In genomic region chr9:102719085-102719484, GRCm38 (mm10) we compare ENCODE assay signal across 9 mouse cellular contexts. TPM values are rescaled to one million over a fixed set of nuclear protein-coding genes. Genes with fewer than 3 reads are reported as not detected.
A peak's percentile ranks its signal among the peaks of the same experiment; 100 is the strongest.
DNase-seq lines count a peak whose midpoint lies in the region; ATAC-seq lines count a peak whose summit lies in the region.
"Had no signal": no experiment of that assay in that cellular context is flagged by ENCODE, and none has a peak within 500 bp of the region (broad histone marks: within the 10 kb centered on the region; RNA-seq: fewer than 3 reads in every experiment).

No protein-coding gene starts in this region.

- no peak for DNase-seq in heart, embryonic 10.5 days (ENCODE audit: low spot score)
- DNase-seq in heart, postnatal 25 days (ENCODE audit: low spot score), result no peak
- no peak for DNase-seq in cerebellum, postnatal 4 days (ENCODE audit: low spot score in 2 of 2)
- DNase-seq in urinary bladder, postnatal 25 days (ENCODE audit: low spot score), result no peak
- no peak for DNase-seq in cerebellum, adult 9-10 months

- H3K4me1 ChIP-seq in heart, embryonic 10.5 days, result peaks cover 78% of the 10 kb centered on the region
- peaks cover 28% of the 10 kb centered on the region for H3K4me1 ChIP-seq in brown adipose tissue, adult 24 weeks (ENCODE audit: control insufficient read depth, insufficient read depth, insufficient read length, low read length)
- H3K4me1 ChIP-seq in hindbrain, embryonic 15.5 days (replicated peaks), result peaks cover 64% of the 10 kb centered on the region
- H3K4me1 ChIP-seq in midbrain, embryonic 13.5 days (replicated peaks), result peaks cover 72% of the 10 kb centered on the region

- H3K9me3 ChIP-seq in heart, embryonic 10.5 days, result no peaks in the 10 kb centered on the region
- no peaks in the 10 kb centered on the region for H3K9me3 ChIP-seq in hindbrain, embryonic 15.5 days
- no peaks in the 10 kb centered on the region for H3K9me3 ChIP-seq in midbrain, embryonic 13.5 days

- 1% methylated on average over 4 of the region's 4 CpGs for WGBS in heart, embryonic 10.5 days
- WGBS in hindbrain, embryonic 15.5 days, result 2% methylated on average over 4 of the region's 4 CpGs
- WGBS in midbrain, embryonic 13.5 days, result 2% methylated on average over 4 of the region's 4 CpGs

- peak overlapping the region; percentile 78 for H3K4me2 ChIP-seq in hindbrain, embryonic 15.5 days
- H3K4me2 ChIP-seq in midbrain, embryonic 13.5 days (replicated peaks), result peak overlapping the region; percentile 97

- peaks cover 43% of the 10 kb centered on the region for H3K36me3 ChIP-seq in heart, embryonic 10.5 days
- H3K36me3 ChIP-seq in hindbrain, embryonic 15.5 days, result peaks cover 15% of the 10 kb centered on the region
- H3K36me3 ChIP-seq in midbrain, embryonic 13.5 days, result peaks cover 41% of the 10 kb centered on the region

- H3K9ac ChIP-seq in hindbrain, embryonic 15.5 days, result peak overlapping the region; percentile 96
- peak overlapping the region; percentile 100 for H3K9ac ChIP-seq in midbrain, embryonic 13.5 days (replicated peaks)

- peak overlapping the region; percentile 100 for H3K27ac ChIP-seq in heart, embryonic 10.5 days
- H3K27ac ChIP-seq in brown adipose tissue, adult 24 weeks (replicated peaks; ENCODE audit: low read depth, low read length), result peak overlapping the region; percentile 98
- peak overlapping the region; percentile 96 for H3K27ac ChIP-seq in hindbrain, embryonic 15.5 days (replicated peaks)
- H3K27ac ChIP-seq in midbrain, embryonic 13.5 days, result peak overlapping the region; percentile 98

- no peak for ATAC-seq in hindbrain, embryonic 15.5 days (ENCODE audit: low FRiP score, low read depth)
- no peak for ATAC-seq in midbrain, embryonic 13.5 days

- H3K4me3 ChIP-seq in heart, embryonic 10.5 days, result peak overlapping the region; percentile 96
- H3K4me3 ChIP-seq in brown adipose tissue, adult 24 weeks (ENCODE audit: insufficient read depth, low read depth, low read length), result peak overlapping the region; percentile 86
- peak overlapping the region; percentile 81 for H3K4me3 ChIP-seq in hindbrain, embryonic 15.5 days
- H3K4me3 ChIP-seq in midbrain, embryonic 13.5 days (replicated peaks), result peak overlapping the region; percentile 93

- no peaks in the 10 kb centered on the region for H3K27me3 ChIP-seq in heart, embryonic 10.5 days (ENCODE audit: insufficient read depth, poor library complexity, severe bottlenecking)
- H3K27me3 ChIP-seq in hindbrain, embryonic 15.5 days, result no peaks in the 10 kb centered on the region
- no peaks in the 10 kb centered on the region for H3K27me3 ChIP-seq in midbrain, embryonic 13.5 days

- intact Hi-C loops in heart, postnatal 25 days (cut with DNase I), result no loop called here

RNA-seq across cellular contexts. Expression of gene Amotl2, which starts 2.6 kb away (rescaled TPM):
- polyA plus RNA-seq in heart, embryonic 10.5 days (2016; fragmentation: Nextera tagmentation; extraction: Ambion mirVana), result 52.5 and 54.8 TPM in 2 replicates
- 10 to 100 TPM; 56.4 to 59.5 TPM for total RNA-seq in heart, postnatal 25 days (2021)
- polyA plus RNA-seq in brown adipose tissue, adult 24 weeks (2012; ENCODE audit: insufficient read depth, insufficient read length, missing spikeins), result 33.0 and 42.2 TPM in 2 replicates
- 66.0 and 71.3 TPM in 2 replicates for polyA plus RNA-seq in hindbrain, embryonic 15.5 days (2015; fragmentation: Nextera tagmentation; extraction: Ambion mirVana)
- polyA plus RNA-seq in midbrain, embryonic 13.5 days (2015; fragmentation: Nextera tagmentation; extraction: Ambion mirVana), result 65.0 and 80.6 TPM in 2 replicates
- total RNA-seq: MEL had no signal
